Mouse (Mus musculus): ENCODE measurements at regions not wholly inside any gene's neighbourhood (a gene's known extent, or its start where the extent isn't known, plus 50 kb on each side); places are given as distances from the start of the nearest gene placed in this dataset.

- WGBS = 94% methylated on average over 4 of the region's 4 CpGs
- no peaks in the 10 kb centered on the region for H3K36me3 ChIP-seq (replicated peaks; ENCODE audit: control insufficient read depth, insufficient read depth, low read length)
- H3K9me3 ChIP-seq (replicated peaks; ENCODE audit: control insufficient read depth, low read length) = no peaks in the 10 kb centered on the region
- H3K4me1 ChIP-seq (ENCODE audit: control insufficient read depth, insufficient read depth) = peaks cover 4% of the 10 kb centered on the region; the same call in 1 of the 2 replicates
- H3K4me3 ChIP-seq (ENCODE audit: low read depth, low read length) = no peak overlapping the region
- no peak for TF ChIP-seq CTCF (IDR thresholded peaks at IDR 0.05; ENCODE audit: low read depth)
- no peak for TF ChIP-seq EP300 (IDR thresholded peaks at IDR 0.05; ENCODE audit: low read depth)
- no peaks in the 10 kb centered on the region for H3K27me3 ChIP-seq (ENCODE audit: control insufficient read depth, insufficient read depth, low read length)
- H3K4me2 ChIP-seq (ENCODE audit: low read depth, low read length) = no peak overlapping the region
- H3K9ac ChIP-seq (replicated peaks; ENCODE audit: low read depth, low read length) = no peak overlapping the region
- DNase-seq (ENCODE audit: low spot score) (no peak), ATAC-seq (ENCODE audit: insufficient read depth, low read depth) (no peak)
- no peak overlapping the region for H3K27ac ChIP-seq (ENCODE audit: low read depth)
Observed at GRCm38 (mm10) chr2:129952486-129952885, 59.7 kb upstream of the Tgm3 start.

- Histone ChIP-seq H3K27ac (ENCODE audit: low read depth) (no peak overlapping the region), H3K4me3 (ENCODE audit: low read depth, low read length) (no peak overlapping the region), H3K4me2 (ENCODE audit: low read depth, low read length) (peak overlapping the region; percentile 13; the same call in 1 of the 2 replicates), H3K36me3 (replicated peaks; ENCODE audit: control insufficient read depth, insufficient read depth, low read length) (no peaks in the 10 kb centered on the region), H3K9ac (replicated peaks; ENCODE audit: low read depth, low read length) (no peak overlapping the region), H3K27me3 (ENCODE audit: control insufficient read depth, insufficient read depth, low read length) (no peaks in the 10 kb centered on the region), H3K4me1 (ENCODE audit: control insufficient read depth, insufficient read depth) (peaks cover 4% of the 10 kb centered on the region; the same call in 1 of the 2 replicates), H3K9me3 (replicated peaks; ENCODE audit: control insufficient read depth, low read length) (no peaks in the 10 kb centered on the region)
- 26% methylated on average over 8 of the region's 8 CpGs for WGBS
- no peak for DNase-seq (ENCODE audit: low spot score)
- ATAC-seq (ENCODE audit: insufficient read depth, low read depth) = peak; percentile 41; the same call in 1 of the 2 replicates
- TF ChIP-seq EP300 (IDR thresholded peaks at IDR 0.05; ENCODE audit: low read depth) = no peak
- no peak for TF ChIP-seq CTCF (IDR thresholded peaks at IDR 0.05; ENCODE audit: low read depth)
Observed at GRCm38 (mm10) chr2:129955260-129955691, 56.9 kb upstream of the Tgm3 start.

GRCm38 (mm10) chr2:129958120-129958519 lies 54.0 kb upstream of the Tgm3 start:
- H3K4me3 ChIP-seq (ENCODE audit: low read depth, low read length) = no peak overlapping the region
- no peak overlapping the region for H3K9ac ChIP-seq (replicated peaks; ENCODE audit: low read depth, low read length)
- no peak for ATAC-seq (ENCODE audit: insufficient read depth, low read depth)
- peaks cover 4% of the 10 kb centered on the region; the same call in 1 of the 2 replicates for H3K4me1 ChIP-seq (ENCODE audit: control insufficient read depth, insufficient read depth)
- H3K27ac ChIP-seq (ENCODE audit: low read depth) = no peak overlapping the region
- no peak for DNase-seq (ENCODE audit: low spot score)
- no peaks in the 10 kb centered on the region for H3K27me3 ChIP-seq (ENCODE audit: control insufficient read depth, insufficient read depth, low read length)
- TF ChIP-seq CTCF (IDR thresholded peaks at IDR 0.05; ENCODE audit: low read depth) (no peak), EP300 (IDR thresholded peaks at IDR 0.05; ENCODE audit: low read depth) (no peak)
- no peaks in the 10 kb centered on the region for H3K36me3 ChIP-seq (replicated peaks; ENCODE audit: control insufficient read depth, insufficient read depth, low read length)
- 79% methylated on average over 3 of the region's 3 CpGs for WGBS
- H3K9me3 ChIP-seq (replicated peaks; ENCODE audit: control insufficient read depth, low read length) = no peaks in the 10 kb centered on the region
- no peak overlapping the region for H3K4me2 ChIP-seq (ENCODE audit: low read depth, low read length)

- no peak overlapping the region for H3K4me2 ChIP-seq (ENCODE audit: low read depth, low read length)
- ATAC-seq (ENCODE audit: insufficient read depth, low read depth) = no peak
- TF ChIP-seq CTCF (IDR thresholded peaks at IDR 0.05; ENCODE audit: low read depth) (no peak), EP300 (IDR thresholded peaks at IDR 0.05; ENCODE audit: low read depth) (no peak)
- no peak overlapping the region for H3K9ac ChIP-seq (replicated peaks; ENCODE audit: low read depth, low read length)
- no peaks in the 10 kb centered on the region for H3K27me3 ChIP-seq (ENCODE audit: control insufficient read depth, insufficient read depth, low read length)
- H3K4me3 ChIP-seq (ENCODE audit: low read depth, low read length) = no peak overlapping the region
- DNase-seq (ENCODE audit: low spot score) = no peak
- no peaks in the 10 kb centered on the region for H3K9me3 ChIP-seq (replicated peaks; ENCODE audit: control insufficient read depth, low read length)
- no peak overlapping the region for H3K27ac ChIP-seq (ENCODE audit: low read depth)
- WGBS = 87% methylated on average over 4 of the region's 4 CpGs
- peaks cover 4% of the 10 kb centered on the region; the same call in 1 of the 2 replicates for H3K4me1 ChIP-seq (ENCODE audit: control insufficient read depth, insufficient read depth)
- no peaks in the 10 kb centered on the region for H3K36me3 ChIP-seq (replicated peaks; ENCODE audit: control insufficient read depth, insufficient read depth, low read length)
Observed at GRCm38 (mm10) chr2:129960364-129960763, 51.8 kb upstream of the Tgm3 start.

GRCm38 (mm10) chr2:129961522-129961921 lies 50.6 kb upstream of the Tgm3 start:
- Histone ChIP-seq H3K9ac (replicated peaks; ENCODE audit: low read depth, low read length) (no peak overlapping the region), H3K4me3 (ENCODE audit: low read depth, low read length) (no peak overlapping the region), H3K27me3 (ENCODE audit: control insufficient read depth, insufficient read depth, low read length) (no peaks in the 10 kb centered on the region), H3K36me3 (replicated peaks; ENCODE audit: control insufficient read depth, insufficient read depth, low read length) (no peaks in the 10 kb centered on the region), H3K27ac (ENCODE audit: low read depth) (no peak overlapping the region), H3K4me1 (ENCODE audit: control insufficient read depth, insufficient read depth) (no peaks in the 10 kb centered on the region), H3K9me3 (replicated peaks; ENCODE audit: control insufficient read depth, low read length) (no peaks in the 10 kb centered on the region), H3K4me2 (ENCODE audit: low read depth, low read length) (no peak overlapping the region)
- no peak for ATAC-seq (ENCODE audit: insufficient read depth, low read depth)
- 63% methylated on average over 5 of the region's 5 CpGs for WGBS
- DNase-seq (ENCODE audit: low spot score) = no peak
- no peak for TF ChIP-seq CTCF (IDR thresholded peaks at IDR 0.05; ENCODE audit: low read depth)
- no peak for TF ChIP-seq EP300 (IDR thresholded peaks at IDR 0.05; ENCODE audit: low read depth)

Data from heart, postnatal 0 days (tissue).